Mouse (Mus musculus) right cerebral cortex, postnatal 14 days (tissue): ENCODE results near the gene Slc6a6.

Source experiments
- DNase-seq: peaks from one replicate; pipeline ENCODE4 v3.0.0; 2022

Slc6a6 gene

DNA sequence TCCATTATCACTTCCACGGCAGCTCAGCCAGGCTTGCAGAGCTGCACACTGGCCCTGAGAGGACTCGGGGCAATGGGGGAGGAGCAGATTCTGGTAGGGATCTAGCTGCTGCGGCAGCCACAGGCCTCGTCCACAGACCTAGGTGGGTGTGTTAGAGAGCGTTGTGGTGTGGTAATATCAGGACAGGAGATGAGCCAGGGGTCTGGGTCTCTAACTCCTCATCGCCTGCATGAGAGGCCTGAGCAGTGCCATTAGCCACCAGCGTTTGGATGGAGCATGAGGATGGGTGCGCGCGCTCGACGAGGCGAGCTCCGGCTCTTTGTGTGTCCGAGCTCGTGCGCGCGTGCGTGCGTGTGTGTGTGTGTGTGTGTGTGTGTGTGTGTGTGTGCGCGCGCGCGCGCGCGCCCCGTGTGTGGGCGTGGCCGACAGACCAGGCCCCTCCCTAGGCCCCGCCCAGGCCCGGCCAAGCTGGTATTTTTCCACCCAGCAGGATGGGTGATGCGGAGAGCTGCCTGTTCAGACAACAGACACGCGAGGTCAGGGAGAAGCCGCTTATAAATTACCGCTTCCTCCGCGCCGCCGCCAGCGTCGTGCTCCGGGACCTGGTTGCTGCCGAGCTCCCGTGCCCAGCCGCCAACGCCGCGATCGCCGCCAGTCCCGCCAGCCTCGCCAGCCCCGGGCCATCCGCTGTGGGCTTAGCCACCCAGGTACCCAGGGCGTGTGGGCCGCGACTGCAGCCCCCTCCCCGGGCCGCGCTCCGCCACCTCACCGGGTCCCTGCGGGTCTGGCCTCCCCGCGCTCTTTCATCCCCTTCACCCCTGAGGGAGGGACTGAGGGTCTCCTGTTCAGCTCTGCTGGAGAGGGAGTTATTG lies at the start of gene Slc6a6:
TSS of gene Slc6a6 (plus strand) at position 452 of the 872 bp plus-strand sequence.
- DNase-seq: peak; percentile 92

DNA sequence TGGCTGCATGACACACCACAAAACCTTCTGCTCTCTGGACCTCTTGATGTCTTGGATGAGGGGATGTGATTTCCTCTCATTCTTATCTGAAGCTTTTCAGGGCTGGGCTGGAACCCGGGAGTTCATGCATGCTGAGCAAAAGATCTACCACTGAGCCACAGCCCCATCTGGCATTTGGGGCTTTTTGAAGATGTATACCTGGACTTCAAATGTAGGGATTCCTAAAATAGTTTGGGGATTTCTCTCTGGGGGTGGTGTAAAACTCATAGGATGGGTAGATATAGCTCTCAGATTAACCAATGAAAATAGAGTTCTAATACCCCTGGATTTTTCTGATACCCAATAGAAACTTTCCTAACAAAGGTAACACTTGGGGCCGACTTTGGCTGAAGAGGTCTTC lies 49.4 kb upstream of the Slc6a6 start:
- no peak for DNase-seq

DNA sequence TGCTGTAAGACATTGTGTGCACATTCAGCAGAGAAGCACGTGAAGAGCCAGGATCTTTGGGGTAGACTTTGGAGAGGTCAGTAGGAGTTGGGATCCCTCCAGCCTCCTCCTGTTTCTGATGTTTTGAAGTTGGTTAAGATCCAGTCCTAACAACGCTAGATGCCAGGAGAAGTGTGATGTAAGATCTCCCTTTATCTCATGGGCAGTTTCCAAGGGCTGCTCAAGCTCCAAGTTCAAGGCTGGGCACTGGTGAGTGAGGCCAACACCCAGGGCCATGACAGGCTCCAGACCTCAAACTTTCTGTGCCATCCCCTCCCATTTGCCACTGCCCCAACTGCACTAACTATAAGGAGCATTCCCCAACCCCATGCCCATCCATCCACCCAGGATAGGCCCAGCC lies 49.0 kb upstream of the Slc6a6 start:
- no peak for DNase-seq

DNA sequence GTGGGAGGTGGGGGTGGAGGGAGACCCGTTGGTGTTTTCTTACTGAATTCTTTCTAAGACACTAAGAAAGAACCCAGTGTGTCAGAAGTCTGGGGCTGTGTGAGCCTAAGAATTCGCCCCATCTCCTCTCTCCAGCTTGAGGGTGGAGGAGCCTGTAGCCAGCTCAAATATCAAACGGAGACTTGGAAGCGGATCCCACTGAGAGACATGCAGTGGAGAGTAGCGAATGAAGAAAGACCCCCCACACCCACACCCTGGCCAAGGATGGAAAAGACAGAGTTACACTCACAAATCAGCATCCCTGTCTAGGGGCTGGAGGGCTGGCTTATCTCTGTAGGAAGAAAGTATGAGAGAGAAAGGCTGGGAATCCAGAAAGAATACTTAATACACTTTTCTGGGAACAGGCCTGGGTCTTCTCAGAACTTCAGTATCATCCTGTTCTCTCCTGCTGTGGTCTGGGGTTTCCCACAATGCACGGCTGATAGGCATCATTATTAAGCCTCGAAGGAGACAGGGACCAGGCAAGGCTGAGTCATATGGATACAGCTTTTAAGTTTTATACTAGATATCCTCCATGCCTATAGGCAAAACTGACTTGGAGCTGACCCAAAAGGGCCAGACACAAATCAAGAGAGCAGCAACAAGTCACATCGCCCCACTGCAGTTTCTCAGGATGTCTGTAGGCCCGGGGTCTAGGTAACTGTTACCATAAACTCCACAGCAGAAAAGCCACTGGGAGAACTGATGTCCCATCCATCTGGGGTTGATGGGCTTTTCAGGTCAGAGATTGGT lies 45.5 kb upstream of the Slc6a6 start:
- no peak for DNase-seq

DNA sequence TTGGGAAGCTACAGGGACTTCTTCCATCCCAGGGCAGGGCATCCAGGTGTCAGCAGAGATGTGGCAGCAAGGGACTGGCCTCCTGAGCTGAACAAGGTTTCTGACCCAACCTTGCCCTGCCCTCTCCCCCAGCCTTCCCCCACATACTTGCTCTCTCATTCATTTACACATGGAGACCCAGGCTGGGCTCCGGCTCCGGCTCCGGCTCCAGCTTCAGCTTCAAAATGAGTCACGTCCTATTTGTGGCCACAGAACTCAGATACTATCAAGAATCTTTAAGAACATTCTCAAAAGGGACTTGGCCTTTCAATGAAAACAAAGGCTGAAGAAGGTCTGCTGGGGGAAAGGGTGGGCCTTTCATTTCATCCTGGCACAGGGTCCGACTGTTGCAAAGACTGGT lies 40.8 kb upstream of the Slc6a6 start:
- DNase-seq: no peak

DNA sequence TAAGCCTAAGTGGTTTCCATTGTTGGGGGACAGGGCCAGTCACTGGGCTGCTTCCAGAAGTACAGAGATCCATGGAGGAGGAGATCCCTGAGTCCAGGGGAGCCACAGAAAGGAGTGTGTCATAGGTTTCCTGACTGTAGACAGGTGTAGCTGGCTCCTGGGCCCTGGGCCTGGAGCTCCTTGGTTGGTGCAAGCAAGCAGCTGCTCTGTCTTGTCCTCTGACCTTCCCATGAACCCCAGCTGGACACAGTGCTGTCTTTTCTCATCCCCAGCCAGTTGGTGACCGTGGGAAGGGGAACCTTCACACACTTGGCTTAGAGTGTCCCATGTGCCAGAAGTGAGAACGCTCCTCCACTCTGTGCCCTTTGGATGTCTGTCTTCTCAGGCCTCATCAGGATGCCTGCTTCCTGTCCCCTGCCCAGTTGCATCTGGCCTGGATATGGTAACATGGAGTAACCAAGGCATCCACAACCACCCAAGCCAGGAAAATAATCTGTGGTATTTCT lies 40.4 kb upstream of the Slc6a6 start:
- DNase-seq: no peak

DNA sequence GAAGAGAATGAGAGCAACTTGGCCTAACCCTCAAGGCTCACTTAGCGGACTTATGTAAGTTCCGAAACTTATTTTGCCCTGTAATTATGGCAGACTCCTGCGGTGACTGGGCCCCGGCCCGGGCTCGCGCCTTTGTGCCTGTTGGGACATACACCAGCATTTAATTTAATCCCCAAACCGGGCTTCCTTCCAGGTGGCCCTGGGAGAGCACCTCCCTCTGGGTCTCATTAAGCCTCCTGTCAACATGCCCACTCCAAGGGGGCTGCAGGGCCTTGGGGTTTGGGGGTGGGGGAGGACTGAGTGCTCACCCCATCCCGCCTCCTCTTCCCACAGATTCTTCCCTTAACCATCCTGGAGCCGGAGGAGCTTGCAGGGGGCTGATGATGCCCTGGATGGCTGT lies 37.8 kb upstream of the Slc6a6 start:
- peak; percentile 16 for DNase-seq

DNA sequence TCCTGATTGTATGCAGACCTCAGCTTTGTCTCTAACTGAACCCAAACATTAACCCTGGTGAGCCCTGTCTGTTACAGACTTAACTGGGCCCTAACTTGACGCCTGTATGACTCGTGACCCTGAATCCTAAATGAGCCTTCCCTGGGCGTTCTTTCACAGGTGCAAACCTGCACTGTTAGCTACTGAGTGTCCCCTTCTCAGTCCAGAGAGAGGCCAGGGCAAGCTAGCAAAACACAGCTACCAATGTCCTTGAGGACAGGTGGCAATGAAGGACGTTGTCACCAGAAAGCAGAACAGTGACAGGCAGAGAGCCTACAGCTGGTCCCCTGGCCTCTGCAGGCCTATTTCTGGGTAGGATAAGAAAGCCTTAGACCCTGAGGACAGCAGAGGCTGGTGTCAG lies 37.0 kb upstream of the Slc6a6 start:
- no peak for DNase-seq

DNA sequence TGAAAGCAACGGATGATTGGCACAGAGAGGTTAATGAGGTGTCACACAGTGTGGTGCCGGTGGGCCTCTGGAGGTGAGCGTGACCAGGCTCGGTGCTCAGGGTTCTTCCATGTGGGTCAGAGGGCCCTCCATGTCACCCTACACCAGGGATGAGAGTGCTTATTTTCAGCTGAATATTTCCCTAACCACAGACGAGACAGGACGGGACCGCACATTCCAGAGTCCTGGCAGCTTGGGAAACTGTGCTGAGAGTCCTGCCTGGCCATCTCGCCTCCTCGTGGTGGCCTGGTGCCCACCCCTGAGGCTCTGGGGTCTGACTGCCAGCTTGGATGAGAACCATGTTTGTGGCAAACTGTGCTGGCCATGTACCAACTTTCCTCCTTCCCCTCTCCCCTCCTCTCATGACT lies 36.5 kb upstream of the Slc6a6 start:
- DNase-seq: no peak

DNA sequence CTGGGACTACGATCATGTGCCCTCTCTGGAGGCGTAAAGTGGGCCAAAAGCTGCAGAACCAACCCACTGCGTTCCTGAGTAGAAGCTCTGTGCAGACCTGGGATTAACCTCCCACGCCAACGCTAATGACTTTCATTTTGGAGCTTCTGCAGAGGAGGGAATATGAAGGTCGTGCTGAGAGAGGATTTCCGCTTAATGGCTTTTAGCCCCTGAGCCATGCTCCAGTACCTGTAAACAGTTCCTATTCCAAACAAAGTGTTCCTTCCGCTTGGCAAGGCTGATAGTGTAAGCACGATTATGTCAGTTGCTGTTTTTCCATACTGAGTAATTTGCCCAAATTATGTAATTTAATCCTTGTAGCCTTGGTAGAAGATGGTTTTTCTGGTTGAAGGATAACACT lies 33.6 kb upstream of the Slc6a6 start:
- DNase-seq: no peak

DNA sequence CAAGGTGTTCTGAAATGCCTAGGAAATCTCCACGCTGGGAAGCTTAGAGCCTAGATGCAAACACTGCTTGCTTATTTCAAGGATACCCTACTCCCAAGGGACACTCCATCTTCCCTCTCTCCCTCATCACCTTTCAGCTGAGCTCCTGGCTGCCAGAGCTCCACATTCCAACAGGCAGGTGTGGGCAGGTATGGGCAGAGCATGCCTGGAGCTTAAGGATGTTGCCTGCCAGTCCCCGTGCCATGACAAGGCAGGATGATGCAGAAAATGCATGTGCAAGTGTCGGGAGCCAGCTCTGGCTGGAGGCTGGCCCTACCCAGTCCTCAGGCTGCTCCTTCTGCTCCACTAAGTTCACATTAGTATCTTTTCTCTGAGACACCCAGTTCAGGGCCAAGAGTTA lies 31.6 kb upstream of the Slc6a6 start:
- DNase-seq: no peak

DNA sequence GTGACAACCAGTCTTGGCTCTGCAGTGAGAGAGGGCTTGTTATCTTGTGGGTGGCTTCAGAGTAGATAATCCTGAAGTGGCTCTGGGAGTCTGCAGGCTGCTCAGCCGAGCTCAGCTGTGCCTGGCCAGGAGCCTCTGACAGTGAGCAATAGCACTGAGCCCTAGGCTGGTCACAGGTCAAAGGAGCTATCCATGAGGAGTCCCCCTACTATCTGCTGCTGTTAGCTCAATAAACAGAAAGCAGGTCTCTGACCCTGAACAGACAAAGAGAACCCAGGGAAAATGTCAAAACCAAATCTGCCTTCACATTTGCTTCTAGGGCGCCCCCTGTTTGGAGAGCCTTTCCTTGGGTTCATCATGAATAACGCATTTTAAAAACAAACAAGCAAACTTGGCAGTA lies 28.6 kb upstream of the Slc6a6 start:
- DNase-seq: no peak

DNA sequence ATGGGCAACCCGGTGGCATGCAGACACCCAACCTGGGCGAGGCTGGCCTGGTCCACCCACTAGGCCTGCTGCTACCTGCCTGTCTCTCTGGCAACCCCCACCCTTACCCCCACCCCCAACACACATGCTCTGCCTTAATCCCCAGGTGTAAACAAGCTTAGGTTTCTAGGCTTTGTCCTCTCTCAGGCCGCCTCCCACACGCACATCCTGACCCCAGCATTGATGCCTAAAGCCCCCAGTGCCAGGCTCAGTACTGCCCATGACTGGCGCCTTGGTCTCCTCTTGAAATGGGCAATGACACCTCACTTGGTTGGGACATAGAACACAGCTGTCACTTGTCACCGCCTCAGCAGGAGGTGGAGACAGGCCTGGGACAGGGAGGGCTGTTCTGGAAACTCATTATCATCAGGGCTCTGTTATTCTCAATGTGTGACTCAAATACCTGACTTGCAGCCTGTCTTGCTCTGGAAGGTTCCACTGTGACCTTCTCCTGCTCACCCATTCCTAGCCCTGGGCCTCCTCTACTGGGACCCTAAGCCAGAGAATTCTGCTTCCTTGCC lies 27.9 kb upstream of the Slc6a6 start:
- DNase-seq: no peak

DNA sequence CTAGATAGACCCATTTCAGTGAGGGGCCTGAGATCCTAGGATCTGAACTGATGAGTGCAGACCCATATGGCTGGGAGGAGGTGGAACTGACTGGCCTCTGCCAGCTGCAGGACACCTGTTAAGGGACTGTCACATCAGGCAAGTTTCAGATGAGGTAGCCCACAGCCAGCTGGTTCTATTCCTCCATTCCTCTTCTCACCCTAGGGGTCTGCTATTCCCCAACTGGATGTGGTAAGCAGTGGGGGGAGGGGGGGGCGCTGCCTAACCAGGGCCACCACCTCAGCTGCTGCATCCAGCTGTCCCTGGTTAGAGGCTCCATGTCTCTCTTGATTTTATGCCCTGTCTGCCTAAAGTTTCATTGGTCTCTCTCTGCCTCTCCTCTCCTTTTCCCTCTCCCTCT lies 25.6 kb upstream of the Slc6a6 start:
- no peak for DNase-seq

DNA sequence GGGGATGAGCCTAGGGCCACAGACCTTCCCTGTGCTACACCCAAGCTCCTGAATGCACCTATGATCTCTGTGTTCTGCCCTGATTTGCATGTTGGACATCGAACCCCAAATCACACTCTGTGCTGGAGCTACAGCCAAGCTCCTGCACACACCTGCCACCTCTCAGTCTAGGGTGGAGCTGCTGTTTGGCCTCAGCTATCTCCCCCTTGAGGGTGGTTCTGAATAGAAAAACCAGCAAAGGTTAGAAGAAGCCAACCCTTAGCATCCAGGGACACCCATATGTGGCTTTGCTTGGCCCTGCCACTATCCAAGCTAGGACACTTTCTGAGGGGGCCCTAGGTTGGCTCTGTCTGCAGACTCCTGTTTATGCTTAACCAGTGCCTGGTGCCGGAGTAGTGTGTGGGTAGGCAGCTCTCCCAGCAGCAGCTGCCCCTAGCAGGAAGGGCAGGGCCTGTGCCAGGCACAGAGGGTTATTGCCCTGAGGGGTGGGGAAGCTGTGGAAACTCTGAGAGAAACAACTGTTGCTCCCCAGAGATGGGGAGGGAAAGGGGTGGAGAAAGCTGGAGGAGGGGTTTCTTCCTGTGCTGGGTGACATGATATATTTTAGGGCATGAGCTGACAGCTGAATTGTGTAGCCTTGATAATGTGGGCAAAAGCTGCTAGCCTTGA lies 23.9 kb upstream of the Slc6a6 start:
- DNase-seq: no peak

DNA sequence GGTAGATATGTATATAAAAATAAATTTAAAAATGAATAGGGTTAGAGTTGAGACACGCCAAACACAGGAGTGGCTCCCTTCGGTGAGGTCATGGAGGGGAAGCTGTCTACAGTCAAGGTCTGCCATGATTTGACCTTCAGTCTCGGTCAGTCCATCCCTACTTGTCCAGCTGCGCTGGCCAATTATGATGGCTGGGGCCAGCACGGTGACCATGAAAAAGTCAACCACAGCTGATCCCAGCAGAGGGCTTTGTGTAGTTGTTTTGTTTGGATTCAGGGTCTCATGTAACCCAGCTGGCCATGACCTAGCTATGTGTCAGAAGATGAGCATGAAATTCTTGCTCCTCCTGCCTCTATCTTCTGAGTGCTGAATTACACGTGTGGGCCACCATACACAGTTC lies 21.6 kb upstream of the Slc6a6 start:
- no peak for DNase-seq

DNA sequence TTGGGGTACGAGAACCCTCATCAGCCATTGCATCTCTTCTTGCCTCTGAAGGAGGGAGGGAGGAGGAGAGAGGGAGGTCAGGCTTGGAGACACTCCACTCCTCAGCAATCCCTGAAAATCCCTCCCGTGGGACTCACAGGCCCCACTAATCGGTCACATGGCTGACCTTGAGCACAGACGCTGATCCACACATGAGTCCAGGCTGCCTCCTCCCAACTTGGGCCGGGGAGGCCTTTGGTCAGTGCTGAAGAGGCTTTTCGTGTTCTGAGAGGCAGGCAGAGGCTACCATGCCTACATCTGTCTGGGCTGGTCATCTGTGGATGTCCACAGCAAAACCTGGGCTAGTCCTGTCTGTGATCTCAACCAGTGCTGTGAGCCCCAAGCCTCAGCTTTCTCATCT lies 20.2 kb upstream of the Slc6a6 start:
- no peak for DNase-seq

DNA sequence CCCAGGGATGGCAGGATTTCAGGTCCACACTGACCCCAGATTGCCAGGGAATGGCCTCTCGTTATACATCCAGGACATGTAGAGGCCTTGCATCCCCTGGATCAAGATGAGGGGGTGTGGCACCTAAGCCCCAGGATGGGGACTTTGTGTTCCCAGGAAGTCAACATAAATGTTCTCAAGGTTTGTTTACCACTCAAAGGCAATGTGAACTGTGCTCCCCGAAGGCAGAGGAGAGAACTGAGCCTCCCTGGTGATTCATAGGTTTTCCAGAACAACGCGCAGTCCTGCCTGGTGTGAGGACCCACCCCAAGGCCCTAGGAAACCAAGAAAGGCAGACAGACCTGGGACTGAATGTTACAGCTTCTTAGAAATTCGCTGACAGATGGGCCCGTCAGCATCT lies 18.6 kb upstream of the Slc6a6 start:
- DNase-seq: no peak

DNA sequence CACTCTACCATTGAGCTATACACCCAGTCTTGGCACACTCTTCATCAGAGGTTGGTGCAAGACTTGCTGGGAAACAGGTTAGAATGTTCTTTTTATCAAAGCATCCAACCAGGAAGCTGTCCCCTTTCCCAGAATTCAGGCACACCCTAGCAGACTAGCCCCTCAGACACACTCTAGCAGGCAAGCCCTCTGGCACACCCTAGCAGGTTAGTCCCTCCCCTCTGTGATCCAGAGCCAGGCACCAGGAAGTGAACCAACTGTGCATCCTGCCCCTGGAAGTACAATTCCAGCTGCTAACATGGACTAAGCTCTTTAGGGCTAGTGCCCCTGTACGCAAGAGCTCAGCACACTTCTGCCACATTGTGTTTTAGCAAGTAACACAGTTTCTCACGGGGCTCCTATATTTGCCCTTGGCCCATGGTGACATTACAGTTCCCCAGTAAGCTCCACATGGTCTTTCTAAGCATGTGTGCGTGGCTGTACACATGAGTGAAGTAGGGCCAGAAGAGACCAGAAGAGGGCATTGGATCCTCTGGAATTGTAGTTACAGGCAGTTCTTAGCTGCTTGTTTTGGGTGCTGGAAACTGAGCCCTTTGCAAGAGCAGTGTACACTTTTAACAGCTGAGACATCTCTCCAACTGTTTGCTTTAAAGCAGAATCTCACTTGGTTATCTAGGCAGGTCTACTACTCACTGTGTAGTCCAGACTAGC lies 17.7 kb upstream of the Slc6a6 start:
- no peak for DNase-seq

DNA sequence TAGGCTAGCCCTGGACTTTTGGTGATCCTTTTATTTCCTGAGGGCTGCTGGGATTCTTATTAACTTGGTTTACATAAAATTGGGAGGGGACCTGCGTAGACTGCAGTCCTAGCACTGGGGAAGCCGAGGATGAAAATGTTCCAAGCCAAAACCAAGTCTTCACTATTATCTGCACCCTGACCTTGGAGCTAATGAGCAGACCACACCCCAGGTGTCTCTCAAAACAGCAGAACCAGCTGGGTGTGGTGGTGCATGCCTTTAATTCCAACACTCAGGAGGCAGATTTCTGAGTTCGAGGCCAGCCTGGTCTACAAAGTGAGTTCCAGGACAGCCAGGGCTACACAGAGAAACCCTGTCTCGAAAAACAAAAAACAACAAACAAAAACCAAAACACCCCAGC lies 16.7 kb upstream of the Slc6a6 start:
- DNase-seq: no peak

DNA sequence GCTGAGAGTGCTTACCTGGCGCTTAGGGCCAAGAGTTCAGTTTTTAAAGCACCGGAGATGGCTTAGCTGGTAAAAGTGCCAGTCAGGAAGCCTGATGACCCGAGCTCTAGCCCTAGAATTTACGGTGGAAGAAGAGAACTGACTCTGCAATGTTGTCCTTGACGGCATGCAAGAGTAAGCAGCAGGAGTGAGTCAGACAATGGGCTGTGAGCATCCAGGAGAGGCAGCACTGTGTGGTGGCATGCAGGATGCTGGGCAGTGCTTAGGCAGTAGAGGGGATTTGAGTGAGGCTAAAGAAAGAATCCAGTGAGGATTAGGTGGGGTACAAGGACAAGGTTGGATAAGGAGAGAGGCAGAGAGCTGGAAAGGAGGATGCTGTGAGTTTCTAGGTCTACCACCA lies 15.6 kb upstream of the Slc6a6 start:
- no peak for DNase-seq

DNA sequence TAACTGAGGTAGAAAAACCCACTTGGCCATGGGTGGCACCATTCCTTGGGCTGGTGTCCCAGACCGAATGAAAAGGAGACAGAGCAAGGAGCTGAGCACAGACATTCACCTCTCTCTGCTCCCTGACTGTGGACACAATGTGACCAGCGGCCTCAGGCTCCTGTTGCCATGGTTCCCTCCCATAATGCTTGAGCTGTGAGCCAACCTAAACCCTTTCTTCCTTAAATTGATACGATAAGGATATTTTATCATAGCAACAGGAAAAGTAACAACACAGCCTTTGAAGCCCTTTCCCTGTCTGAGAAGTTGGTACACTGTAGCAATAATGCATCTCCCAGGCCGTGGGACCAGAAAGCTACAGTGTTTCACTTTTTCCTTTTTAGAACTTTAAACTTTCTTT lies 14.6 kb upstream of the Slc6a6 start:
- DNase-seq: no peak

DNA sequence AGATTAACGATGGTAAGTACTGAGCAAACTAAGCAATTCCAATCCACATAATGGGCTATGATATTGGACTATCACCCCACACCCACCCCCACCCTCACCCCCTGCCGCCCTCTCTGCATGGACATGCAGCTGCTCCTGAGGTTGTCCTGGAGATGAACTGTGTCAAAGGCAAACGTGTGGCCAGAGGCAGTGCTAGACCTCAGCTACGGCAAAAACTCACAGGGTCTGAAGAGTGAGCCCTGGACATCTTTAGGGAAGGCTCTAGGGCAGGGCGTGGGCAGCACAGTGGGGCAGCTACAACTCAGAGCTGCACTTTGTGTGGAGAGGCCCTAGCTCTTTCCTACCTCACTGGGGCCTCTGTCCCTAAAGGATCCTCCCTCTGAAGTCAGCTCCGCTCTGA lies 13.6 kb upstream of the Slc6a6 start:
- no peak for DNase-seq
